Mouse (Mus musculus): ENCODE measurements around the gene Gm42420. TPM values are rescaled to one million over a fixed set of nuclear protein-coding genes. Genes with fewer than 3 reads are reported as not detected.

Gene Gm42420
- polyA plus RNA-seq, 1 experiment = not detected

DNA sequence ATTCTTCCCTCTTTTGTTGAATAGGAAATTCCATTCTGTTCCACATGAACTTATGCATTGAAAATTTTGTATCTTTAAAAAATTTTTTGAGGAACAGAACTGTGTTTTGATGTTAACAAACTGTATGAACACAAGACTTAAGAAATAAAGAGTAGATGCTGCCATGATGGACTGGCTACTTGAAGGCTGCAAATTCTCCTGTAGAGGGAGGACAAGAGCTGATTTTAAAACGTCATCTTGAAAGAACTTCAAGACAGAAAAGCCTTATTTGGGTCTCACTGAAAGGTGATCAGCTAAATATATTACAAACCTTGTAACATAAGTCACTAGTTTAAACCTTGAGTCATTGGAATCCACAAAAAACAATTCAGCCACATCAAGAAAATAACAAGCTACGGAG, 24.7 kb downstream of the Gm42420 start:
- Histone ChIP-seq H3K27ac (ENCODE audit: insufficient read depth, low read depth, low read length) (no peak overlapping the region), H3K4me1 (ENCODE audit: control insufficient read depth, insufficient read depth, low read length) (peaks cover 2% of the 10 kb centered on the region; the same call in 1 of the 2 replicates), H3K4me3 (ENCODE audit: insufficient read depth, low read depth, low read length) (no peak overlapping the region)
- 51% methylated on average over 2 of the region's 2 CpGs for WGBS
- TF ChIP-seq CTCF (IDR thresholded peaks at IDR 0.05; ENCODE audit: insufficient read depth, low read depth, low read length) = no peak
- no peak for TF ChIP-seq POLR2A (IDR thresholded peaks at IDR 0.05; ENCODE audit: insufficient read depth, low read depth, low read length)

- Histone ChIP-seq H3K4me3 (ENCODE audit: insufficient read depth, low read depth, low read length) (no peak overlapping the region), H3K27ac (ENCODE audit: insufficient read depth, low read depth, low read length) (no peak overlapping the region), H3K4me1 (ENCODE audit: control insufficient read depth, insufficient read depth, low read length) (peaks cover 2% of the 10 kb centered on the region; the same call in 1 of the 2 replicates)
- 82% methylated on average over 2 of the region's 2 CpGs for WGBS
- TF ChIP-seq POLR2A (IDR thresholded peaks at IDR 0.05; ENCODE audit: insufficient read depth, low read depth, low read length) (no peak), CTCF (IDR thresholded peaks at IDR 0.05; ENCODE audit: insufficient read depth, low read depth, low read length) (no peak)
Observed at GRCm38 (mm10) chr6:39611296-39611695, 25.7 kb downstream of the Gm42420 start.

Other genes with a start within 250 kb of the Gm42420 start
- gene Slc37a3, start 208.1 kb upstream of the Gm42420 start, polyA plus RNA-seq (2012; ENCODE audit: insufficient read depth, insufficient read length, low replicate concordance, missing spikeins) = not detected in 2 replicates
- gene Rab19, start 204.6 kb upstream of the Gm42420 start, polyA plus RNA-seq (2012; ENCODE audit: insufficient read depth, insufficient read length, low replicate concordance, missing spikeins) = not detected in 2 replicates
- not detected in 2 replicates for gene Mkrn1, start 165.3 kb upstream of the Gm42420 start, polyA plus RNA-seq (2012; ENCODE audit: insufficient read depth, insufficient read length, low replicate concordance, missing spikeins)
- not detected in 2 replicates for gene Dennd2a, start 27.9 kb upstream of the Gm42420 start, polyA plus RNA-seq (2012; ENCODE audit: insufficient read depth, insufficient read length, low replicate concordance, missing spikeins)
- gene Adck2, start 11.9 kb upstream of the Gm42420 start, polyA plus RNA-seq (2012; ENCODE audit: insufficient read depth, insufficient read length, low replicate concordance, missing spikeins) = not detected in 2 replicates
- gene Ndufb2, start 6.8 kb downstream of the Gm42420 start, polyA plus RNA-seq (2012; ENCODE audit: insufficient read depth, insufficient read length, low replicate concordance, missing spikeins) = not detected in 2 replicates
- not detected in 2 replicates for gene Braf, start 139.7 kb downstream of the Gm42420 start, polyA plus RNA-seq (2012; ENCODE audit: insufficient read depth, insufficient read length, low replicate concordance, missing spikeins)
- gene Mrps33, start 225.2 kb downstream of the Gm42420 start, polyA plus RNA-seq (2012; ENCODE audit: insufficient read depth, insufficient read length, low replicate concordance, missing spikeins) = not detected in 2 replicates

Data from olfactory bulb, adult 2 months (tissue).